Mouse (Mus musculus) cerebellum, adult 2 months (tissue): ENCODE measurements around the gene Lta. TPM values are rescaled to one million over a fixed set of nuclear protein-coding genes. Genes with fewer than 3 reads are reported as not detected.

Source experiments
- DNase-seq, 2 experiments: peaks; one replicate each; pipeline ENCODE4 v3.0.0; 2021
- H3K27ac ChIP-seq: fragments of 200-500 bp; 2 replicates; pipeline ENCODE4 v1.5.1; 2012; ENCODE audit warnings: low read length, control low read depth, inconsistent platforms; ENCODE audit not compliant: insufficient read depth
- H3K27me3 ChIP-seq: fragments of 200-500 bp; 2 replicates; pipeline ENCODE4 v1.6.1; 2012; ENCODE audit warnings: inconsistent platforms, mild to moderate bottlenecking, low read length, moderate library complexity; ENCODE audit not compliant: control insufficient read depth, insufficient read depth
- H3K4me1 ChIP-seq: fragments of 200-500 bp; 2 replicates; pipeline ENCODE4 v1.6.1; 2011; ENCODE audit warnings: low read length; ENCODE audit not compliant: control insufficient read depth, insufficient read depth
- H3K4me3 ChIP-seq: fragments of 200-500 bp; replicated peaks from 2 replicates; pipeline ENCODE3; 2011; ENCODE audit warnings: mild to moderate bottlenecking, low read depth, low read length, control low read depth; ENCODE audit not compliant: insufficient read depth
- CTCF ChIP-seq: fragments of 200-500 bp; IDR thresholded peaks from 2 replicates; pipeline ENCODE4 v1.5.1; 2011; ENCODE audit warnings: low read depth, mild to moderate bottlenecking, control low read depth, low read length, moderate library complexity, borderline replicate concordance; ENCODE audit not compliant: insufficient read depth
- POLR2A ChIP-seq: fragments of 200-500 bp; IDR thresholded peaks from 2 replicates; pipeline ENCODE4 v1.6.1; 2011; ENCODE audit warnings: low read length, control low read depth, borderline replicate concordance; ENCODE audit not compliant: insufficient read depth
- WGBS: fragments of 180-500 bp; shearing (Covaris S2); methylation state at CpG from one replicate; pipeline ENCODE4 v1.1.7; 2018; 5-methylcytosine and 5-hydroxymethylcytosine counted together
- polyA plus RNA-seq: library from polyadenylated mRNA; depleted of rRNA; stranded (reverse); fragments of >200 nt; gene quantifications from 2 replicates; pipeline ENCODE4 v1.2.3, GENCODE M21; 2012

Lta gene
- polyA plus RNA-seq, 1 experiment = 0.11 TPM

GRCm38 (mm10) chr17:35178528-35178927 is 26.6 kb downstream of the Lta start:
- TF ChIP-seq CTCF (peak; percentile 77), POLR2A (no peak)
- no peak for DNase-seq
- WGBS = 27% methylated on average over 5 of the region's 5 CpGs
- Histone ChIP-seq H3K4me1 (no peaks in the 10 kb centered on the region), H3K27ac (no peak overlapping the region), H3K4me3 (no peak overlapping the region), H3K27me3 (no peaks in the 10 kb centered on the region)

DNA sequence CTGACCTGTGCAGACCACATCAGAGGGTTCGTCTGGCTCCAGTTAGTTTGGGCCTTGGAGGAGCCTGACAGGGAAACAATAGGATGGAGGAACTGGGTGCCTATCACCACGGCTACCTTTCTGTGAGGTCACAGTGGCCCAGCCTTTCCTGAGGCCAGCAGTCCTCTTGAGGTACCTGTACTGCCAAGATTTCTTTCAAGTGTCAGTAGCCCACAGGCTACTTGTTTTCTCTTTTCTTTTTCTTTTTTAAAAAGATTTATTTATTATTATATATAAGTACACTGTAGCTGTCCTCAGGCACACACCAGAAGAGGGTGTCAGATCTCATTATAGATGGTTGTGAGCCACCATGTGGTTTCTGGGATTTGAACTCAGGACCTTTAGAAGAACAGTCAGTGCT is 29.2 kb downstream of the Lta start, which contains the start of gene Aif1:
Gene Aif1 (minus strand): TSS at position 101 of the 400 bp plus-strand sequence.
- no peak within 1 kb of the TSS for H3K27ac ChIP-seq
- 46% methylated on average over 2 of the region's 2 CpGs for WGBS
- no peaks in the 10 kb centered on the region for H3K4me1 ChIP-seq

GRCm38 (mm10) chr17:35175382-35175781 is 29.8 kb downstream of the Lta start:
- H3K4me3 ChIP-seq = no peak overlapping the region
- TF ChIP-seq POLR2A (no peak), CTCF (no peak)
- no peaks in the 10 kb centered on the region for H3K4me1 ChIP-seq
- 67% methylated on average over 6 of the region's 6 CpGs for WGBS
- no peak for DNase-seq
- no peak overlapping the region for H3K27ac ChIP-seq
- no peaks in the 10 kb centered on the region for H3K27me3 ChIP-seq

More for the DNA sequence above, 29.2 kb downstream of the Lta start, which contains the start of gene Aif1:
- Histone ChIP-seq H3K4me3 (no peak within 1 kb of the TSS), H3K27me3 (no peaks in the 10 kb centered on the region)
- TF ChIP-seq POLR2A (no peak), CTCF (no peak)
- no peak for DNase-seq

DNA sequence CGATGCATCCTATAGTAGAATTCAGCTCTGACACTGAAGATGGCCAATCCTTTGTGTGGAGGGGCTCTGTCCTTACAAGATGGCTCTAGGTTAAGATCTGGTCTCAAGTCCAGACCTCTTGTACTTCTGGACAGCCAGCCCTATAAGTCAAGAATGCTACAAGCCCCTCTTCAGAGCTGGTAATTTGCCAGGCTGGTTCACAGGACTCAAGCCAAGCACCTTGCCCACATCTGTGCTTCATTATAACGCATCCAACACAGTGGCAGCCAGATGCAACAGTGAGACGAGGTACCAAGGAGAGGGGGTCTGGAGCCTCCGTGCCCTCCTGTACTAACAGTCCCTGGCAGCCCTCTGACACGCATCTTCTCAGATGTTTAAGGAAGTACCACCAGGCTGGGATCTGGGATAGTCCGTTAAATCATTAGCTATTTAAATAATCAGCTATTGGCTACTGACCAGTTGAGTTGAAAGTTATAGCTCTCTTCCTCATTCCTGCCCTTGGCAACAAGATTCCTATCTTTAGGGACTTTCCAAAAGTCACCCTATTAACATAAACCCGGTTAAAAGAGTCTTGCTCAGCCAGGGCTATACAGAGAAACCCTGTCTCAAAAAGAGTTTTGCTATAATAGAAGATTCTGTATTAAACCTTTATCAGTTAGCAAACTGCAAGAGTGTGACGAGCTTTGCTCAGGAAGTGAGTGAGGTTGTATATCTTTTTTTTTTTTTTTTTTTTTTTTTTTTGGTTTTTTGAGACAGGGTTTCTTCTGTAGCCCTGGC is 30.8 kb downstream of the Lta start:
- H3K4me1 ChIP-seq = no peaks in the 10 kb centered on the region
- no peak for TF ChIP-seq POLR2A
- no peak for TF ChIP-seq CTCF
- H3K27me3 ChIP-seq = no peaks in the 10 kb centered on the region
- no peak overlapping the region for H3K27ac ChIP-seq
- DNase-seq = no peak
- H3K4me3 ChIP-seq = no peak overlapping the region
- whole genome bisulfite sequencing = 62% methylated on average over 8 of the region's 8 CpGs

- TF ChIP-seq POLR2A (no peak), CTCF (no peak)
- no peak overlapping the region for H3K27ac ChIP-seq
- H3K4me3 ChIP-seq = no peak overlapping the region
- no peaks in the 10 kb centered on the region for H3K27me3 ChIP-seq
- WGBS = 83% methylated on average over 3 of the region's 3 CpGs
- H3K4me1 ChIP-seq = no peaks in the 10 kb centered on the region
- no peak for DNase-seq
These were observed 31.8 kb downstream of the Lta start for GRCm38 (mm10) chr17:35173329-35173728.

- DNase-seq = no peak
- Histone ChIP-seq H3K4me3 (no peak overlapping the region), H3K4me1 (no peaks in the 10 kb centered on the region), H3K27me3 (no peaks in the 10 kb centered on the region), H3K27ac (no peak overlapping the region)
- WGBS = 68% methylated on average over 11 of the region's 11 CpGs
- TF ChIP-seq CTCF = no peak
- no peak for TF ChIP-seq POLR2A
These were observed 32.5 kb downstream of the Lta start for GRCm38 (mm10) chr17:35172445-35173234.

DNA sequence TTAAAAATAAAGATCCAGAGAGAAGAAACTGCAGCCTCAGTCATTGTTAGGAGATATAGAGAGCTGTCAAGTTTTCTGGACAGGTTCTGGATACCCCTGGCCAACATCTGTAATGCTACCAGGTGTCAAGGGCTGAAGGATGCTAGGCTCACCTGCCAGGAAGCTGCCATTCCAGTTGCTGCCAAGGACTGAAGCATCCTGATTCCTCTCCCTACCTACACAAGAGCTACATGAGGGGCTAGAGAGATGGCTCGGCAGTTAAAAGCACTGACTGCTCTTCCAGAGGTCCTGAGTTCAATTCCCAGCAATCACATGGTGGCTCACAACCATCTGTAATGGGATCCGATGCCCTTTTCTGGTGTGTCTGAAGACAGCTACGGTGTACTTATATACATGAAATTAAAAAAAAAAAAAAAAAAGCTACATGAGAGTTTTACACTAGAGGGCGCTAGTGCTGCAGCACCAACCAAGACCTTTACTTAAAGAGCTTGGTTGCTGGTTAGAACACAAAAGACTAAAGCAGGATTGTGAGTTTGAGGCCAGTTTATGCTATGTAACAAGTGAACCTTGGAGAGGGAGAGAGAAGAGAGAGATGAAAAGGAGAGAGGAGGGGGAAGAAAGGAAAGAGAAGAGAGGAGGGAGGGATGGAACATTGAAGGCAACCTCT is 36.5 kb downstream of the Lta start:
- 11% methylated on average over 4 of the region's 4 CpGs for WGBS
- Histone ChIP-seq H3K27me3 (no peaks in the 10 kb centered on the region), H3K4me1 (no peaks in the 10 kb centered on the region), H3K27ac (no peak overlapping the region), H3K4me3 (no peak overlapping the region)
- no peak for DNase-seq
- TF ChIP-seq CTCF (no peak), POLR2A (no peak)
